Mouse (Mus musculus) stomach, embryonic 16.5 days (tissue): ENCODE results near the gene Iyd. TPM values are rescaled to one million over a fixed set of nuclear protein-coding genes. Genes with fewer than 3 reads are reported as not detected.

Experiments
- ATAC-seq: fragments of 200-750 bp; cut with Nextera tagmentation; 2 replicates; pipeline ENCODE4 v1.8.0; 2017; ENCODE audit warnings: moderate number of reproducible peaks, moderate TSS enrichment; ENCODE audit not compliant: insufficient read depth, low FRiP score
- H3K27ac ChIP-seq: fragments of 300-500 bp; sonication (generic); 2 replicates; pipeline ENCODE4 v1.5.1; 2014; ENCODE audit warnings: low read length
- H3K27me3 ChIP-seq: fragments of 300-500 bp; sonication (generic); 2 replicates; pipeline ENCODE4 v1.6.1; 2014; ENCODE audit warnings: low read length, control low read depth, mixed read lengths; ENCODE audit not compliant: control insufficient read depth, insufficient read depth
- H3K36me3 ChIP-seq: fragments of 300-500 bp; sonication (generic); 2 replicates; pipeline ENCODE4 v1.6.1; 2014; ENCODE audit warnings: low read length; ENCODE audit not compliant: control insufficient read depth, insufficient read depth
- H3K4me1 ChIP-seq: fragments of 300-500 bp; sonication (generic); 2 replicates; pipeline ENCODE4 v1.6.1; 2014; ENCODE audit warnings: low read length, control low read depth, mixed read lengths; ENCODE audit not compliant: control insufficient read depth, insufficient read depth
- H3K4me2 ChIP-seq: fragments of 300-500 bp; sonication (generic); 2 replicates; pipeline ENCODE4 v1.6.1; 2014; ENCODE audit warnings: low read depth, low read length, mixed read lengths
- H3K4me3 ChIP-seq: fragments of 300-500 bp; sonication (generic); replicated peaks from 2 replicates; pipeline ENCODE4 v1.5.1; 2014; ENCODE audit warnings: mild to moderate bottlenecking, low read length
- H3K9ac ChIP-seq: fragments of 300-500 bp; sonication (generic); 2 replicates; pipeline ENCODE4 v1.6.1; 2014; ENCODE audit warnings: low read length
- H3K9me3 ChIP-seq: fragments of 300-500 bp; sonication (generic); replicated peaks from 2 replicates; pipeline ENCODE4 v1.6.1; 2016; ENCODE audit warnings: low read length, control low read depth; ENCODE audit not compliant: control insufficient read depth
- WGBS: fragments of 180-500 bp; shearing (Covaris S2); extraction: QIAGEN DNeasy Blood & Tissue Kit; methylation state at CpG from one replicate; pipeline ENCODE4 v1.1.7; 2014; 5-methylcytosine and 5-hydroxymethylcytosine counted together
- polyA plus RNA-seq: library from polyadenylated mRNA; unstranded; fragments of >200 nt; fragmentation: Nextera tagmentation; extraction: Ambion mirVana; gene quantifications from 2 replicates; pipeline ENCODE4 v1.2.1, GENCODE M21; 2015

The Iyd gene
- polyA plus RNA-seq, 1 experiment from 2014 or later, result 14.3 TPM

GRCm38 (mm10) chr10:3565126-3565525 lies 25.1 kb downstream of the Iyd start:
- no peaks in the 10 kb centered on the region for H3K36me3 ChIP-seq
- ATAC-seq, result no peak
- no peak overlapping the region for H3K4me3 ChIP-seq
- WGBS, result 30% methylated on average over 4 of the region's 4 CpGs
- H3K9me3 ChIP-seq, result no peaks in the 10 kb centered on the region
- H3K4me2 ChIP-seq, result no peak overlapping the region
- 0 out of 2 replicates have a peak, but pooled peaks cover 3% of the 10 kb centered on the region for H3K4me1 ChIP-seq
- no peak overlapping the region for H3K27ac ChIP-seq
- H3K9ac ChIP-seq, result no peak overlapping the region
- no peaks in the 10 kb centered on the region for H3K27me3 ChIP-seq

GRCm38 (mm10) chr10:3567821-3568220 lies 27.8 kb downstream of the Iyd start:
- WGBS, result 71% methylated on average over 6 of the region's 6 CpGs
- Histone ChIP-seq H3K9me3 (no peaks in the 10 kb centered on the region), H3K36me3 (no peaks in the 10 kb centered on the region), H3K4me2 (no peak overlapping the region), H3K4me1 (0 out of 2 replicates have a peak, but pooled peaks cover 3% of the 10 kb centered on the region), H3K27me3 (no peaks in the 10 kb centered on the region), H3K9ac (no peak overlapping the region), H3K27ac (no peak overlapping the region), H3K4me3 (no peak overlapping the region)
- no peak for ATAC-seq

- Histone ChIP-seq H3K4me2 (no peak overlapping the region), H3K4me1 (no peaks in the 10 kb centered on the region), H3K27ac (no peak overlapping the region), H3K9ac (no peak overlapping the region), H3K36me3 (no peaks in the 10 kb centered on the region), H3K4me3 (no peak overlapping the region), H3K27me3 (no peaks in the 10 kb centered on the region), H3K9me3 (no peaks in the 10 kb centered on the region)
- ATAC-seq, result peak; percentile 86
- 58% methylated on average over 10 of the region's 10 CpGs for WGBS
These were observed 32.9 kb downstream of the Iyd start for GRCm38 (mm10) chr10:3572723-3573649.

- WGBS, result 78% methylated on average over 4 of the region's 4 CpGs
- H3K27me3 ChIP-seq, result no peaks in the 10 kb centered on the region
- ATAC-seq, result no peak
- no peak overlapping the region for H3K9ac ChIP-seq
- no peaks in the 10 kb centered on the region for H3K36me3 ChIP-seq
- no peak overlapping the region for H3K4me2 ChIP-seq
- no peak overlapping the region for H3K4me3 ChIP-seq
- no peaks in the 10 kb centered on the region for H3K4me1 ChIP-seq
- H3K9me3 ChIP-seq, result no peaks in the 10 kb centered on the region
- H3K27ac ChIP-seq, result no peak overlapping the region
These were observed 34.0 kb downstream of the Iyd start for GRCm38 (mm10) chr10:3573905-3574500.

GRCm38 (mm10) chr10:3590632-3591031 lies 50.6 kb downstream of the Iyd start:
- H3K27me3 ChIP-seq, result no peaks in the 10 kb centered on the region
- H3K4me1 ChIP-seq, result no peaks in the 10 kb centered on the region
- no peak overlapping the region for H3K4me3 ChIP-seq
- no peaks in the 10 kb centered on the region for H3K9me3 ChIP-seq
- WGBS, result 59% methylated on average over 3 of the region's 3 CpGs
- no peak overlapping the region for H3K9ac ChIP-seq
- H3K27ac ChIP-seq, result no peak overlapping the region
- H3K36me3 ChIP-seq, result no peaks in the 10 kb centered on the region
- ATAC-seq, result no peak
- no peak overlapping the region for H3K4me2 ChIP-seq

GRCm38 (mm10) chr10:3591790-3592189 lies 51.8 kb downstream of the Iyd start:
- Histone ChIP-seq H3K9me3 (no peaks in the 10 kb centered on the region), H3K27me3 (no peaks in the 10 kb centered on the region), H3K4me3 (no peak overlapping the region), H3K4me1 (no peaks in the 10 kb centered on the region), H3K4me2 (no peak overlapping the region), H3K27ac (no peak overlapping the region), H3K36me3 (no peaks in the 10 kb centered on the region), H3K9ac (no peak overlapping the region)
- ATAC-seq, result peak; percentile 60; the same call in 1 of the 2 replicates
- WGBS, result 33% methylated on average over 3 of the region's 3 CpGs

GRCm38 (mm10) chr10:3596697-3597096 lies 56.7 kb downstream of the Iyd start:
- no peaks in the 10 kb centered on the region for H3K36me3 ChIP-seq
- no peak overlapping the region for H3K4me3 ChIP-seq
- H3K27me3 ChIP-seq, result no peaks in the 10 kb centered on the region
- no peak overlapping the region for H3K27ac ChIP-seq
- no peaks in the 10 kb centered on the region for H3K4me1 ChIP-seq
- 56% methylated on average over 2 of the region's 2 CpGs for WGBS
- H3K4me2 ChIP-seq, result no peak overlapping the region
- no peaks in the 10 kb centered on the region for H3K9me3 ChIP-seq
- H3K9ac ChIP-seq, result no peak overlapping the region
- no peak for ATAC-seq

GRCm38 (mm10) chr10:3597760-3598159 lies 57.7 kb downstream of the Iyd start:
- WGBS, result 71% methylated on average over 3 of the region's 3 CpGs
- Histone ChIP-seq H3K4me1 (no peaks in the 10 kb centered on the region), H3K27me3 (no peaks in the 10 kb centered on the region), H3K36me3 (no peaks in the 10 kb centered on the region), H3K9ac (no peak overlapping the region), H3K4me2 (no peak overlapping the region), H3K27ac (no peak overlapping the region), H3K4me3 (no peak overlapping the region), H3K9me3 (no peaks in the 10 kb centered on the region)
- ATAC-seq, result no peak
